9 mouse cellular contexts compared by ENCODE assay signal in genomic region chr11:83471766-83472165, GRCm38 (mm10). TPM values are rescaled to one million over a fixed set of nuclear protein-coding genes. Genes with fewer than 3 reads are reported as not detected.
DNase-seq lines count a peak whose midpoint lies in the region; ATAC-seq and TF ChIP-seq lines count a peak whose summit lies in the region.
"Had no signal": no experiment of that assay in that cellular context is flagged by ENCODE, and none has a peak within 500 bp of the region (broad histone marks: within the 10 kb centered on the region; RNA-seq: fewer than 3 reads in every experiment).

No protein-coding gene starts in this region.

- no peak for DNase-seq in heart, postnatal 4 days
- DNase-seq in midbrain, embryonic 11.5 days (ENCODE audit: low spot score, missing footprints): no peak
- DNase-seq in urinary bladder, postnatal 14 days (ENCODE audit: low spot score): no peak
- no peak for DNase-seq in layer of hippocampus, postnatal 25 days (ENCODE audit: extremely low spot score in 1 of 2, low spot score in 1 of 2)
- no peak for DNase-seq in left cerebral cortex, adult 11 months (ENCODE audit: low spot score)

- H3K36me3 ChIP-seq in heart, embryonic 12.5 days: peaks cover 9% of the 10 kb centered on the region; the same call in 1 of the 2 replicates
- peaks cover 19% of the 10 kb centered on the region for H3K36me3 ChIP-seq in ES-Bruce4 (ENCODE audit: control insufficient read depth, insufficient read depth, low read length, poor library complexity, severe bottlenecking)
- no peaks in the 10 kb centered on the region; the same call in 1 of the 2 replicates for H3K36me3 ChIP-seq in hindbrain, embryonic 13.5 days
- no peaks in the 10 kb centered on the region for H3K36me3 ChIP-seq in midbrain, embryonic 11.5 days (ENCODE audit: control insufficient read depth, insufficient read depth, low read length)

- TF ChIP-seq CTCF in ES-Bruce4 (IDR thresholded peaks at IDR 0.05; ENCODE audit: low read depth, low read length): no peak

- H3K9me3 ChIP-seq in heart, embryonic 12.5 days (replicated peaks): no peaks in the 10 kb centered on the region; the same call in 1 of the 2 replicates
- no peaks in the 10 kb centered on the region for H3K9me3 ChIP-seq in ES-Bruce4 (replicated peaks; ENCODE audit: control insufficient read depth, insufficient read depth, low read length, poor library complexity, severe bottlenecking)
- no peaks in the 10 kb centered on the region for H3K9me3 ChIP-seq in hindbrain, embryonic 13.5 days
- H3K9me3 ChIP-seq in midbrain, embryonic 11.5 days (ENCODE audit: control insufficient read depth, low read length): no peaks in the 10 kb centered on the region

- no peak overlapping the region for H3K9ac ChIP-seq in heart, embryonic 12.5 days
- peak overlapping the region; percentile 98 for H3K9ac ChIP-seq in ES-Bruce4 (ENCODE audit: low read depth, poor library complexity, severe bottlenecking)
- H3K9ac ChIP-seq in hindbrain, embryonic 13.5 days: no peak overlapping the region
- H3K9ac ChIP-seq in midbrain, embryonic 11.5 days (ENCODE audit: low read length): no peak overlapping the region

- no peak overlapping the region for H3K4me3 ChIP-seq in heart, embryonic 12.5 days
- 0 out of 2 replicates have a peak overlapping the region, but pooled peaks have one; percentile 66 for H3K4me3 ChIP-seq in ES-Bruce4 (ENCODE audit: low read depth, low read length)
- H3K4me3 ChIP-seq in hindbrain, embryonic 13.5 days: peak overlapping the region; percentile 81
- H3K4me3 ChIP-seq in midbrain, embryonic 11.5 days (ENCODE audit: low read depth, low read length): no peak overlapping the region

- no peak for ATAC-seq in heart, embryonic 12.5 days (ENCODE audit: insufficient number of reproducible peaks, low FRiP score)
- ATAC-seq in hindbrain, embryonic 13.5 days (ENCODE audit: low FRiP score): no peak
- no peak for ATAC-seq in midbrain, embryonic 11.5 days (ENCODE audit: low FRiP score)

- WGBS in heart, embryonic 12.5 days: 81% methylated on average over 2 of the region's 2 CpGs
- 92% methylated on average over 2 of the region's 2 CpGs for WGBS in hindbrain, embryonic 13.5 days
- WGBS in midbrain, embryonic 11.5 days: 97% methylated on average over 2 of the region's 2 CpGs

- H3K27me3 ChIP-seq in heart, embryonic 12.5 days (replicated peaks): no peaks in the 10 kb centered on the region
- no peaks in the 10 kb centered on the region for H3K27me3 ChIP-seq in ES-Bruce4 (ENCODE audit: control insufficient read depth, insufficient read depth, low read length, poor library complexity, severe bottlenecking)
- peaks cover 7% of the 10 kb centered on the region; the same call in 1 of the 2 replicates for H3K27me3 ChIP-seq in hindbrain, embryonic 13.5 days
- peaks cover 2% of the 10 kb centered on the region; the same call in 1 of the 2 replicates for H3K27me3 ChIP-seq in midbrain, embryonic 11.5 days (ENCODE audit: control insufficient read depth, insufficient read depth, low read length)

- H3K4me1 ChIP-seq in heart, embryonic 12.5 days (replicated peaks): peaks cover 35% of the 10 kb centered on the region
- H3K4me1 ChIP-seq in ES-Bruce4 (ENCODE audit: control insufficient read depth, insufficient read depth, low read length): no peaks in the 10 kb centered on the region
- peaks cover 29% of the 10 kb centered on the region for H3K4me1 ChIP-seq in hindbrain, embryonic 13.5 days (replicated peaks)
- H3K4me1 ChIP-seq in midbrain, embryonic 11.5 days (ENCODE audit: control insufficient read depth, insufficient read depth, low read length): peaks cover 13% of the 10 kb centered on the region

- TF ChIP-seq EP300 in ES-Bruce4 (IDR thresholded peaks at IDR 0.05; ENCODE audit: insufficient read depth, low read depth, low read length): no peak

- no peak overlapping the region for H3K27ac ChIP-seq in heart, embryonic 12.5 days (ENCODE audit: poor library complexity, severe bottlenecking)
- peak overlapping the region; percentile 89 for H3K27ac ChIP-seq in ES-Bruce4 (ENCODE audit: insufficient read depth, low read length)
- no peak overlapping the region for H3K27ac ChIP-seq in hindbrain, embryonic 13.5 days
- no peak overlapping the region for H3K27ac ChIP-seq in midbrain, embryonic 11.5 days (ENCODE audit: low read depth, low read length)

- no peak for TF ChIP-seq POLR2A in ES-Bruce4 (IDR thresholded peaks at IDR 0.05; ENCODE audit: insufficient read depth, low read length)

- H3K4me2 ChIP-seq in heart, embryonic 12.5 days: peak overlapping the region; percentile 92
- peak overlapping the region; percentile 60 for H3K4me2 ChIP-seq in hindbrain, embryonic 13.5 days
- peak overlapping the region; percentile 50 for H3K4me2 ChIP-seq in midbrain, embryonic 11.5 days

RNA-seq across cellular contexts. Expression of gene Taf15, which starts 1.1 kb away (rescaled TPM):
- polyA plus RNA-seq in heart, embryonic 12.5 days (2016; fragmentation: Nextera tagmentation; extraction: Ambion mirVana): 12.1 and 12.9 TPM in 2 replicates
- 10 to 100 TPM; 59.2 to 62.8 TPM for total RNA-seq in heart, postnatal 4 days (2021)
- 324 and 326 TPM in 2 replicates for polyA plus RNA-seq in ES-Bruce4 (2011; ENCODE audit: insufficient read depth, insufficient read length, low read depth, missing spikeins)
- polyA plus RNA-seq in hindbrain, embryonic 13.5 days (2015; fragmentation: Nextera tagmentation; extraction: Ambion mirVana): 14.7 and 16.4 TPM in 2 replicates
- 8.5 and 10.6 TPM in 2 replicates for polyA plus RNA-seq in midbrain, embryonic 11.5 days (2014; fragmentation: Nextera tagmentation; extraction: Ambion mirVana)
- total RNA-seq in layer of hippocampus, postnatal 25 days (2021): 10 to 100 TPM; 61.7 to 80.3 TPM

RNA-seq across cellular contexts. Expression of gene Mmp28, which starts 8.9 kb away (rescaled TPM):
- polyA plus RNA-seq in heart, embryonic 12.5 days (2016; fragmentation: Nextera tagmentation; extraction: Ambion mirVana): 3.4 and 3.5 TPM in 2 replicates
- total RNA-seq in heart, postnatal 4 days (2021): 1 to 10 TPM; 7.0 to 7.1 TPM
- 0.26 and 0.52 TPM in 2 replicates for polyA plus RNA-seq in ES-Bruce4 (2011; ENCODE audit: insufficient read depth, insufficient read length, low read depth, missing spikeins)
- 3.5 and 3.8 TPM in 2 replicates for polyA plus RNA-seq in hindbrain, embryonic 13.5 days (2015; fragmentation: Nextera tagmentation; extraction: Ambion mirVana)
- polyA plus RNA-seq in midbrain, embryonic 11.5 days (2014; fragmentation: Nextera tagmentation; extraction: Ambion mirVana): 3.6 and 4.0 TPM in 2 replicates
- total RNA-seq in layer of hippocampus, postnatal 25 days (2021): 1 to 10 TPM; 2.8 to 3.4 TPM

RNA-seq across cellular contexts. Expression of gene 1700020L24Rik, which starts 34.3 kb away (rescaled TPM):
- 1.4 and 1.6 TPM in 2 replicates for polyA plus RNA-seq in heart, embryonic 12.5 days (2016; fragmentation: Nextera tagmentation; extraction: Ambion mirVana)
- under 1 TPM in 1 of 2 experiments, not detected in 1; 0.56 TPM for total RNA-seq in heart, postnatal 4 days (2021)
- not detected in 2 replicates for polyA plus RNA-seq in ES-Bruce4 (2011; ENCODE audit: insufficient read depth, insufficient read length, low read depth, missing spikeins)
- polyA plus RNA-seq in hindbrain, embryonic 13.5 days (2015; fragmentation: Nextera tagmentation; extraction: Ambion mirVana): 0.48 TPM in 1 of 2 replicates, not detected in the other
- polyA plus RNA-seq in midbrain, embryonic 11.5 days (2014; fragmentation: Nextera tagmentation; extraction: Ambion mirVana): 0.89 TPM in 1 of 2 replicates, not detected in the other
- total RNA-seq in layer of hippocampus, postnatal 25 days (2021): not detected

RNA-seq across cellular contexts. Expression of gene Gas2l2, which starts 42.5 kb away (rescaled TPM):
- polyA plus RNA-seq in heart, embryonic 12.5 days (2016; fragmentation: Nextera tagmentation; extraction: Ambion mirVana): 0.32 TPM in 1 of 2 replicates, not detected in the other
- not detected for total RNA-seq in heart, postnatal 4 days (2021)
- polyA plus RNA-seq in ES-Bruce4 (2011; ENCODE audit: insufficient read depth, insufficient read length, low read depth, missing spikeins): not detected in 2 replicates
- polyA plus RNA-seq in hindbrain, embryonic 13.5 days (2015; fragmentation: Nextera tagmentation; extraction: Ambion mirVana): 0.43 and 1.4 TPM in 2 replicates
- 0.12 TPM in 1 of 2 replicates, not detected in the other for polyA plus RNA-seq in midbrain, embryonic 11.5 days (2014; fragmentation: Nextera tagmentation; extraction: Ambion mirVana)
- total RNA-seq in layer of hippocampus, postnatal 25 days (2021): under 1 TPM; 0.20 to 0.26 TPM

RNA-seq across cellular contexts. Expression of gene Heatr9, which starts 50.2 kb away (rescaled TPM):
- polyA plus RNA-seq in heart, embryonic 12.5 days (2016; fragmentation: Nextera tagmentation; extraction: Ambion mirVana): not detected in 2 replicates
- total RNA-seq in heart, postnatal 4 days (2021): not detected
- not detected in 2 replicates for polyA plus RNA-seq in ES-Bruce4 (2011; ENCODE audit: insufficient read depth, insufficient read length, low read depth, missing spikeins)
- polyA plus RNA-seq in hindbrain, embryonic 13.5 days (2015; fragmentation: Nextera tagmentation; extraction: Ambion mirVana): not detected in 2 replicates
- polyA plus RNA-seq in midbrain, embryonic 11.5 days (2014; fragmentation: Nextera tagmentation; extraction: Ambion mirVana): not detected in 2 replicates
- total RNA-seq in layer of hippocampus, postnatal 25 days (2021): not detected
- polyA plus RNA-seq: gonadal fat pad, adult 2 months had no signal

Comparison
In these comparisons a context has a peak if more than half of its experiments do, and no peak if none do; other contexts are left out.
1. H3K4me3 ChIP-seq: peak in ES-Bruce4 (single experiment) and hindbrain, embryonic 13.5 days (single experiment); none in heart, embryonic 12.5 days (single experiment) and midbrain, embryonic 11.5 days (single experiment).
2. RNA of gene Taf15, which starts 1.1 kb away (polyA plus RNA-seq): 324 to 326 TPM in ES-Bruce4; 14.7 to 16.4 TPM in hindbrain, embryonic 13.5 days, 12.1 to 12.9 TPM in heart, embryonic 12.5 days and 8.5 to 10.6 TPM in midbrain, embryonic 11.5 days; every median in the first group is over 10 times any median in the second.
3. Peak in every context shown above with its lines, with median percentiles within 50 percentile points of each other: H3K4me2 ChIP-seq.